Mouse (Mus musculus) kidney, adult 9 months (tissue): ENCODE data around the gene Man1a2.

ENCODE experiments used
- DNase-seq: peaks from one replicate; pipeline ENCODE4 v3.0.0; 2022

Man1a2 gene

GRCm38 (mm10) chr3:100685087-100685762 is at the start of gene Man1a2:
Gene Man1a2, minus strand, starts transcription at chr3:100685503.
- peak; percentile 86 for DNase-seq

DNA sequence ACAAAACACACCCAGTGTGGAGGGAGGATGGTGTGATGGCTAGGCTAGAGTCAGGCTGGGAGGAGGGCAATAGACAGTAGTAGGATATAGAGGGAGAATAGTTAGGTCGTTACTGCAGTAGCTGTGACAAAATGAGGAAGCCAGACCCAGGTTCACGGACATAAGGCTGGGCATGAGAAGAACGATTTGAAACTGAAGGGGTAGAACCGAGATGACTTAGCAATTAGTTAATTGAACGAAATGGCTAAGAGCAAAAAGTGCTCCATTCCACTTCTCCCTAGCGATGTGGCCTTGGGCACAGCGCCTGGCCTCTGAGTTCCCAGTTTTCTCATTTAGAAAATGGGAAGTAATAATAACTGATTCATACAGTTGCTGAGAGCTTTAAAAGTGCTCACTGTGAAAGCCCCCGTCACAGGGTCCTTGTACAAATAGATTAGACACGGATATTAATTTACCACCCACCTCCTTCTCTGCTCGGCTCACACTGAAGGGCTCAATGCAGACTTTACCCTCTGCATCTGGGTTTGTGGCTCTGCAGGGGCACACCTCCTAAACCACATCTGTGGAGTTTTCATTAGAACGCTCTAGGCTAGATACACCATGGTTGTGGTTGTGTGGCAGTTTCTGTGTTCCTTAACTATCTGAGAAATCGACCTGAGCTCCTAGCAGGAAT is 49.3 kb upstream of the Man1a2 start:
- DNase-seq = no peak

- no peak for DNase-seq
Observed at GRCm38 (mm10) chr3:100731896-100732295, 46.6 kb upstream of the Man1a2 start.

- no peak for DNase-seq
Observed at GRCm38 (mm10) chr3:100731347-100731746, 46.0 kb upstream of the Man1a2 start.

DNA sequence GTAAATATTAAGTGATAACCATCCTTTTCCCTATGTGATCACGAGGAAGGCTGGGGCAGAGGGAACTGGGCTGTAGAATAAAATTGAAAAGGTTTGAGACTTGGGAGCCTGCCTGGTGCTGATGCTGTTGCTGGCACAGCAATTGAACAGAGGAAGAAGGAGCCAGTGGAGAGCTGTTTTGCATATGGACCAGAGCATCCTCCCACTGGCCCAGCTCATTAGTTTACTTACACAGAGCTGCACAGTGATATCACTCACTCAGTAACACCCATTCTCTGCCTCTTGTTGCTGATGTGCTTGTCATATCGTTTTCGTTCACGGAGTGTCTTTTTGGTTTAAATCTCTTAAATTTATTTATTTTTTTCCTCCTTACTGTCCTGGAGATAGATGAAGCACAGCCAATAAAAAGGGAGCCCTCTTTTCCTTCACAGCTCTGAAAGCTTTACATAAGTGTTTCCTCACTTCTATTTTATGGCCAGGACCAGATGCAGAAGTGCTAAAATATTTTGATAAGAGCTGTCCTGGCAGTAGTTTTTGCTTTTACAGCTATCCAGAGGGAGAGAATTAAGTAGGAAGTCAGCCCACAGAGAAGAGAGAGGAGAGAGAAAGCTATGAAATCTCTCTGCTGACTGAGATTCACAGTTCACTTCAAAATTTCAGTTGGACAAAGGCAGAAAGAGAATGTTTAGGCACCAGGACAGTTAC is 42.9 kb upstream of the Man1a2 start:
- no peak for DNase-seq

- DNase-seq = no peak
Observed at GRCm38 (mm10) chr3:100725960-100726674, 40.8 kb upstream of the Man1a2 start.

DNA sequence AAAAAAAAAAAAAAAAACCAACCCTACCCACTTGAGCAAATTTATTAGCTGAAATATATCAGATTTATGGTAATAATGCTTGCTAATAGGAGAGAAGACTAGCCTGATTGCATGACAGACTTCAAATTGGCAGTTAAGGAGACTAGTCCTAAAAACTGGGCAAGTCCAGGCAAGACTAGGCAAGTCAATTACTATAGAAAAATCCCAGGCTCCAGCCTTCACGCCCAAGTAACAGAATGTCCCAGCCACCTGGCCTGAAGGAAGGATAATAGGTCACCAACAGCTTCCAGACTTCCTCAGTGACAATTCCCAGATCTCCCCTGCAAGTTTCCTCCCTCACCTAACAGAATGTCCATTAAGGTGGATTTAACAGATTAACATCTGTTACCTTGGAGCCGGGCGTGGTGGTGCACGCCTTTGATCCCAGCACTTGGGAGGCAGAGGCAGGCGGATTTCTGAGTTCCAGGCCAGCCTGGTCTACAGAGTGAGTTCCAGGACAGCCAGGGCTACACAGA is 35.5 kb upstream of the Man1a2 start:
- DNase-seq = no peak

DNA sequence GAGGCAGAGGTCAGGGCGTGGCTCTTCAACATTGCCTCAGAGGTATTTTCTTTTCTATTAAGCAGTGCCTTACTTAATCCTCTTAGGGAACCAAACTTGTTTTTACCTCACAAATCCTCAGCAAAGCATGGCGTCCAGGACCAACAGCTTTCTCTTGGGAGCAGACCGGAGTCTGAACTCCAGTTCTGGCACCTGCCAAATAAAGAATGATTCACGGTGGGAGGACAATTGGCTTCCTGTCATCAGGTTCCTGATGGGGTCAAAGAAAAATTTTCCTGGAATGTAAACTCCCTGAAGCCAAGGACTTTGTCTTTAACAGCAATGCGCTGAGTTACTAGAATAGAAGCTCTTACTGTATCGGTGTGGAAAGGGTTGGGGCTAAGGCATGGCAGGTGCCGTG is 30.9 kb upstream of the Man1a2 start:
- no peak for DNase-seq

- DNase-seq = no peak
Observed at GRCm38 (mm10) chr3:100715367-100715766, 30.1 kb upstream of the Man1a2 start.

GRCm38 (mm10) chr3:100713142-100714005 is 28.1 kb upstream of the Man1a2 start:
- DNase-seq = no peak

GRCm38 (mm10) chr3:100712140-100712539 is 26.8 kb upstream of the Man1a2 start:
- no peak for DNase-seq

GRCm38 (mm10) chr3:100711486-100711885 is 26.2 kb upstream of the Man1a2 start:
- no peak for DNase-seq

DNA sequence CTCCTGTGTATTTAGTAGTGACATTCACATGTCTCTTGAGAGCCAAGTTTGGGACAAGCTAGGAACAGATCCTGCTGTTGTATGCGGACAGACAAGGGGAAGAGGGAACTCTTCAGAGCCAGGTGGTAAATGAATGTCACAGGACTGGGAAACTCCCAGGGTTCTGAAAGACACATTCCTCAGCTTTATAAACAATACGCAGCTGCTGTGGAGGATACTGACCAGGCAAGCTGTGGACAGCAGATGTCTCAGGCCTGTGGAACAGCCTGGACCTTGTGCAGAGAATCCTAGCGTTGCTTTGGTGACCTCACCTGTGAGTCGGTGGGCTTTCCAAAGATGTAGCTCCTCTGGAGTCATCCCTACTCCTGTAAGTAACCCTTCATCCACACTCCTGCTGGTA is 21.8 kb upstream of the Man1a2 start:
- no peak for DNase-seq

- no peak for DNase-seq
Observed at GRCm38 (mm10) chr3:100705128-100705667, 19.9 kb upstream of the Man1a2 start.

- no peak for DNase-seq
Observed at GRCm38 (mm10) chr3:100703847-100704644, 18.7 kb upstream of the Man1a2 start.

GRCm38 (mm10) chr3:100702875-100703846 is 17.9 kb upstream of the Man1a2 start:
- DNase-seq = peak; percentile 75

DNA sequence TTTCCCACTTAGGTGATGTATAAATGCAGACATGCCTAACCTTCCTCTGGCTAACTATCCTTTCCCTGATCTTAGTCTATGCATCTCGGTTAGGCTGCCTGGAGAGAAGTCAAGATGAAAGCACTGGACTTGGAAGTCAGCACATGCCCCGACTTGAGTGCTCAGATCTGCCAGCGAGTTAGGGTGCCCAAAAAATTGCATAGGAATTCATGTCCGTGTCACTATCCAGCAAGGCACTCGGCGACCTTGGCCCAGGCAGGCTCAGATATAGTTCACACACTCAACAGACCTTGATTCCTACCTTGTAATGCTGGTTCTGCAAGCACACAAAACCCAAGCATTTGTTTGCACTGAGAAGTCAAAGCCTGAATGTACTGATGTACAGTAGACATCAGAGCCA is 3.4 kb upstream of the Man1a2 start:
- DNase-seq = no peak

DNA sequence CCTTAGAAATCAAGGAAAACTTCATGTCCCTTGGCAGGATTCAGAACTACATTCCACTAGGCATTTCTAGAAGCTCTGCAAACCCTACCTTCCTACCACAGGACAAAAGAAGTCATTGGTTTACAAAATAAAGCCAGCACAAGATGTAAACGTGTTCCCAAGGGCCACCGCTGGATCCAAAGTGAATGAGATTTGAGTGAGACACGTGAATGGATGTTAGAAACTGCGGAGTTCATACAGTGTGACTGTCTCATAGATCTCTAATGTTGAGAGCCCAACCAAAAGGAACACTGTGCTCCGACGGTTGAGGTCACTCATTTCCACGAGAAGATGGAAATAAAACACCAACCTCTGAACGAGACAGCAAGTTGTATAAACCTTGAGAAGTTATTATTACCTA is 1.5 kb upstream of the Man1a2 start:
- DNase-seq = no peak

DNA sequence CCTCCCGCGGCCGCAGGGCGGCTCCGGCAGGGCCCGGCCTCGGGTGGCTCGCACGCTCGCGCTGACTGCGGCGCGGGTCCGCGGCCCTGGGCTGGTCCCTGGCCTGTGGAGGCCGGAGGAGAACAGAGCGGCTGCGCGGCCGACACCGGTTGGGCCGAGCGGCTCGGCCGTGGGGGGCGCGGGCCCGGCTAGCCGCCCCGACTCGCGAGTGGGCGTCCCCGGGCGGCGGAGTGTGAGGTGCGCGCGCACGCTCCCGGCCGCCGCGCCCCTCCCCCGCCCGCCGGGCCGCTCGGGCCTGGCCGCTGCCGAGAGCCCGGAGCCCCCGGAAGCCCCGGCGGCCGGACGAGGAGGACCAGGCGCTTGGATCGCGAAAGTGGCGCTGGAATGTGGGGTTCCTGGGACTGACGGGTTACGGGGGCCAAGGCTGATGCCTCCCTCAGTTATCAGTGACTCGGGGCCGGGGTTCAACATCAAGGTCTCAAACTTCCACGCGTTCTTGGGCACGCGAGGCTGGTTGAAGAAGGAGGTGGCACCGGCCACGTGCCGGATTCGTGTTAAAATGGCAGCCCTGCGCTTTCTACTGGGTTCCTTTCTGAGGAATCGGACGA is 564 bp upstream of the Man1a2 start:
- DNase-seq = peak; percentile 70
